Mouse (Mus musculus): ENCODE data around the gene Rnf128. TPM values are rescaled to one million over a fixed set of nuclear protein-coding genes. Genes with fewer than 3 reads are reported as not detected.

Gene Rnf128
- polyA plus RNA-seq (2015; fragmentation: Nextera tagmentation; extraction: Ambion mirVana) = 273 and 282 TPM in 2 replicates

- Histone ChIP-seq H3K9ac (ENCODE audit: low read depth, low read length) (peak within 1 kb of the TSS; percentile 40), H3K4me2 (replicated peaks; ENCODE audit: low read depth) (peak within 1 kb of the TSS; percentile 53)
Observed at GRCm38 (mm10) chrX:139562925-139563461, at the start of gene Rnf128. Rnf128 (plus strand) TSS chrX:139563316.

GRCm38 (mm10) chrX:139516156-139516555 lies 47.0 kb upstream of the Rnf128 start:
- Histone ChIP-seq H3K36me3 (ENCODE audit: control insufficient read depth, insufficient read depth) (no peaks in the 10 kb centered on the region), H3K9ac (ENCODE audit: low read depth, low read length) (no peak overlapping the region), H3K9me3 (ENCODE audit: control insufficient read depth) (no peaks in the 10 kb centered on the region), H3K4me1 (replicated peaks; ENCODE audit: control insufficient read depth, insufficient read depth, low read length) (no peaks in the 10 kb centered on the region), H3K27me3 (replicated peaks; ENCODE audit: control insufficient read depth, insufficient read depth, low read length) (no peaks in the 10 kb centered on the region), H3K4me3 (ENCODE audit: low read depth, low read length) (no peak overlapping the region), H3K27ac (ENCODE audit: low read depth, low read length) (no peak overlapping the region), H3K4me2 (replicated peaks; ENCODE audit: low read depth) (no peak overlapping the region)
- TF ChIP-seq CTCF (IDR thresholded peaks at IDR 0.05; ENCODE audit: low read depth) = no peak
- no peak for ATAC-seq
- WGBS = 79% methylated on average over 2 of the region's 2 CpGs

More at GRCm38 (mm10) chrX:139562925-139563461, at the start of gene Rnf128:
- Histone ChIP-seq H3K27me3 (replicated peaks; ENCODE audit: control insufficient read depth, insufficient read depth, low read length) (no peaks in the 10 kb centered on the region), H3K9me3 (ENCODE audit: control insufficient read depth) (no peaks in the 10 kb centered on the region), H3K4me1 (replicated peaks; ENCODE audit: control insufficient read depth, insufficient read depth, low read length) (no peaks in the 10 kb centered on the region), H3K36me3 (ENCODE audit: control insufficient read depth, insufficient read depth) (no peaks in the 10 kb centered on the region), H3K27ac (ENCODE audit: low read depth, low read length) (peak within 1 kb of the TSS; percentile 68), H3K4me3 (ENCODE audit: low read depth, low read length) (peak within 1 kb of the TSS; percentile 41)
- 44% methylated on average over 8 of the region's 8 CpGs for WGBS
- TF ChIP-seq CTCF (IDR thresholded peaks at IDR 0.05; ENCODE audit: low read depth) = no peak
- ATAC-seq = peak; percentile 87

GRCm38 (mm10) chrX:139519251-139519650 lies 43.9 kb upstream of the Rnf128 start:
- peak; percentile 47; the same call in 1 of the 2 replicates for ATAC-seq
- no peak for TF ChIP-seq CTCF (IDR thresholded peaks at IDR 0.05; ENCODE audit: low read depth)
- Histone ChIP-seq H3K4me1 (replicated peaks; ENCODE audit: control insufficient read depth, insufficient read depth, low read length) (no peaks in the 10 kb centered on the region), H3K4me3 (ENCODE audit: low read depth, low read length) (no peak overlapping the region), H3K4me2 (replicated peaks; ENCODE audit: low read depth) (no peak overlapping the region), H3K36me3 (ENCODE audit: control insufficient read depth, insufficient read depth) (no peaks in the 10 kb centered on the region), H3K27ac (ENCODE audit: low read depth, low read length) (no peak overlapping the region), H3K9me3 (ENCODE audit: control insufficient read depth) (no peaks in the 10 kb centered on the region), H3K9ac (ENCODE audit: low read depth, low read length) (no peak overlapping the region), H3K27me3 (replicated peaks; ENCODE audit: control insufficient read depth, insufficient read depth, low read length) (no peaks in the 10 kb centered on the region)
- WGBS = 50% methylated on average over 2 of the region's 2 CpGs

- no peaks in the 10 kb centered on the region for H3K27me3 ChIP-seq (replicated peaks; ENCODE audit: control insufficient read depth, insufficient read depth, low read length)
- H3K4me3 ChIP-seq (ENCODE audit: low read depth, low read length) = no peak overlapping the region
- peak overlapping the region; percentile 60 for H3K27ac ChIP-seq (ENCODE audit: low read depth, low read length)
- no peak for TF ChIP-seq CTCF (IDR thresholded peaks at IDR 0.05; ENCODE audit: low read depth)
- no peaks in the 10 kb centered on the region for H3K36me3 ChIP-seq (ENCODE audit: control insufficient read depth, insufficient read depth)
- peak overlapping the region; percentile 44 for H3K4me2 ChIP-seq (replicated peaks; ENCODE audit: low read depth)
- WGBS = 35% methylated on average over 5 of the region's 5 CpGs
- peak; percentile 89 for ATAC-seq
- H3K9ac ChIP-seq (ENCODE audit: low read depth, low read length) = no peak overlapping the region
- H3K4me1 ChIP-seq (replicated peaks; ENCODE audit: control insufficient read depth, insufficient read depth, low read length) = no peaks in the 10 kb centered on the region
- H3K9me3 ChIP-seq (ENCODE audit: control insufficient read depth) = no peaks in the 10 kb centered on the region
Observed at GRCm38 (mm10) chrX:139524303-139525091, 38.6 kb upstream of the Rnf128 start.

GRCm38 (mm10) chrX:139525724-139526123 lies 37.4 kb upstream of the Rnf128 start:
- Histone ChIP-seq H3K4me1 (replicated peaks; ENCODE audit: control insufficient read depth, insufficient read depth, low read length) (no peaks in the 10 kb centered on the region), H3K27ac (ENCODE audit: low read depth, low read length) (no peak overlapping the region), H3K4me3 (ENCODE audit: low read depth, low read length) (no peak overlapping the region), H3K27me3 (replicated peaks; ENCODE audit: control insufficient read depth, insufficient read depth, low read length) (no peaks in the 10 kb centered on the region), H3K4me2 (replicated peaks; ENCODE audit: low read depth) (no peak overlapping the region), H3K9me3 (ENCODE audit: control insufficient read depth) (no peaks in the 10 kb centered on the region), H3K36me3 (ENCODE audit: control insufficient read depth, insufficient read depth) (no peaks in the 10 kb centered on the region), H3K9ac (ENCODE audit: low read depth, low read length) (no peak overlapping the region)
- no peak for TF ChIP-seq CTCF (IDR thresholded peaks at IDR 0.05; ENCODE audit: low read depth)
- no peak for ATAC-seq
- 75% methylated on average over 2 of the region's 2 CpGs for WGBS

GRCm38 (mm10) chrX:139526984-139527383 lies 36.1 kb upstream of the Rnf128 start:
- no peaks in the 10 kb centered on the region for H3K4me1 ChIP-seq (replicated peaks; ENCODE audit: control insufficient read depth, insufficient read depth, low read length)
- 46% methylated on average over 4 of the region's 4 CpGs for WGBS
- H3K36me3 ChIP-seq (ENCODE audit: control insufficient read depth, insufficient read depth) = no peaks in the 10 kb centered on the region
- peak; percentile 48 for ATAC-seq
- no peak overlapping the region for H3K4me3 ChIP-seq (ENCODE audit: low read depth, low read length)
- no peaks in the 10 kb centered on the region for H3K27me3 ChIP-seq (replicated peaks; ENCODE audit: control insufficient read depth, insufficient read depth, low read length)
- H3K9ac ChIP-seq (ENCODE audit: low read depth, low read length) = no peak overlapping the region
- no peaks in the 10 kb centered on the region for H3K9me3 ChIP-seq (ENCODE audit: control insufficient read depth)
- no peak overlapping the region for H3K4me2 ChIP-seq (replicated peaks; ENCODE audit: low read depth)
- H3K27ac ChIP-seq (ENCODE audit: low read depth, low read length) = no peak overlapping the region
- no peak for TF ChIP-seq CTCF (IDR thresholded peaks at IDR 0.05; ENCODE audit: low read depth)

Measured in intestine, postnatal 0 days (tissue).